Mouse (Mus musculus): Measurements from ENCODE around the gene Yipf2. TPM values are rescaled to one million over a fixed set of nuclear protein-coding genes. Genes with fewer than 3 reads are reported as not detected.

The Yipf2 gene
- polyA plus RNA-seq, 1 experiment from 2014 or later = 31.3 TPM

DNA sequence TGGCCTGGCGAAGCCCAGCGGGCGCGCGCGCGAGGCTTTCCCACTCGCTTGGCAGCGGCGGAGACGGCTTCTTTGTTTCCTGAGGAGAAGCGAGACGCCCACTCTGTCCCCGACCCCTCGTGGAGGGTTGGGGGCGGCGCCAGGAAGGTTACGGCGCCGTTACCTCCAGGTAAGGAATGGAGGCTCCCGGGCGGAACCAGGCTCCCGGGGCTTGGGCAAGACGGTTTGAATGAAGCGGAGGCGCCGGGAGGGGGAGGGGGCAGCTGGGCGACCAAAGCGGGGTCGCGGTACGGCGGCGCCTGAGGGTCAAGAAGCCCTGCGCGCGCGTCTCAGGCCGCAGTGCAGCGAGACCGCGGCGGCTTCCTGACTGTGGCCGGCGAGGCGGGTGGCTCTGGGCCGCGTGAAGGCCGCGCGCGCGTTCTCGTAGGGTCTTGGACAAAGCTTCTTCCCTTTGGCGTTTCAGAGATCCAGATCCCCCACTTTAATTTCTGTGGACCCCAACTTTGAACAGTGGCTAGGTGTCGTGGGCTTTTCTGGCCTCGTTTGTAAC, 23.7 kb upstream of the Yipf2 start:
- H3K27me3 ChIP-seq (replicated peaks) = no peaks in the 10 kb centered on the region
- no peaks in the 10 kb centered on the region for H3K36me3 ChIP-seq
- H3K9ac ChIP-seq = peak overlapping the region; percentile 72
- no peaks in the 10 kb centered on the region for H3K9me3 ChIP-seq
- peak overlapping the region; percentile 56 for H3K4me2 ChIP-seq
- peak overlapping the region; percentile 97 for H3K27ac ChIP-seq
- peaks cover 9% of the 10 kb centered on the region; the same call in 1 of the 2 replicates for H3K4me1 ChIP-seq
- peak overlapping the region; percentile 74 for H3K4me3 ChIP-seq (replicated peaks)
- under 1% methylated on average over 55 of the region's 57 CpGs for WGBS
- peak; percentile 64 for ATAC-seq (ENCODE audit: insufficient read depth, low FRiP score, low read depth)

- Histone ChIP-seq H3K4me2 (peak within 1 kb of the TSS; percentile 56), H3K36me3 (no peaks in the 10 kb centered on the region), H3K27ac (peak within 1 kb of the TSS; percentile 97), H3K27me3 (replicated peaks) (no peaks in the 10 kb centered on the region), H3K4me3 (replicated peaks) (peak within 1 kb of the TSS; percentile 74), H3K9ac (peak within 1 kb of the TSS; percentile 72), H3K9me3 (no peaks in the 10 kb centered on the region), H3K4me1 (peaks cover 6% of the 10 kb centered on the region; the same call in 1 of the 2 replicates)
- peak; percentile 93 for ATAC-seq (ENCODE audit: insufficient read depth, low FRiP score, low read depth)
- WGBS = 2% methylated on average over 45 of the region's 45 CpGs
These were observed 23.1 kb upstream of the Yipf2 start, which contains the start of gene Smarca4 for GRCm38 (mm10) chr9:21615617-21616231. Gene Smarca4, plus strand, starts transcription at chr9:21616169.

DNA sequence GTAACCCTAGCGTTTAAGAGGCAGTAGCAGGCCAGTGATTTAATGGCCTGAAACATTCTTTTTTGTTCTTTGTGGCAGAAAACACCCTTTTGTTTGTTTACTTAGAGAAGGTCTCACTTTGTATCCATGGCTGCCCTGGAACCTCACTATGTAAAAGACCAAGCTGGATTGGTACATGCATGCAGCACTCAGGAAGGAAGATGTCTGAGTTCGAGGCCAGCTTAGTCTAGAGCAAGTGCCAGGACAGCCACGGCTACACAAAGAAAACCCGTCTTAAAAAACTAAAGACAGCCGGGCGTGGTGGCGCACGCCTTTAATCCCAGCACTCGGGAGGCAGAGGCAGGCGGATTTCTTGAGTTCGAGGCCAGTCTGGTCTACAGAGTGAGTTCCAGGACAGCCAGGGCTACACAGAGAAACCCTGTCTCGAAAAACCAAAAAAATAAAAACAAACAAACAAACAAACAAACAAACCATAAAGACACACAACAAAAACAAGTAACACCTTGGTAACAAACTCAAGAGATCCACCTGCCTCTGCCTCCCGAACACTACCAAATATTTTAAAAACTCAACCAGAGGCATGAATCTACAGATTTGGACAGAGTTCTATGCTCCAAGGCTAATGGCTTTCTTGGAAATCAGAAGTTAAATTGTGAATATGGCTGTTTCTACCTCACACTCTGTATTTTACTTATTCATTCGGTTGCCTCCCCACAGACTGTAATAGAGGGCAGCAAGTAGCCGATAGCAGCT, 22.4 kb upstream of the Yipf2 start:
- no peak for ATAC-seq (ENCODE audit: insufficient read depth, low FRiP score, low read depth)
- 70% methylated on average over 15 of the region's 15 CpGs for WGBS
- Histone ChIP-seq H3K36me3 (no peaks in the 10 kb centered on the region), H3K9me3 (no peaks in the 10 kb centered on the region), H3K27ac (peak overlapping the region; percentile 91), H3K4me1 (peaks cover 5% of the 10 kb centered on the region; the same call in 1 of the 2 replicates), H3K4me3 (replicated peaks) (peak overlapping the region; percentile 74), H3K4me2 (peak overlapping the region; percentile 52), H3K9ac (peak overlapping the region; percentile 14; the same call in 1 of the 2 replicates), H3K27me3 (replicated peaks) (no peaks in the 10 kb centered on the region)

DNA sequence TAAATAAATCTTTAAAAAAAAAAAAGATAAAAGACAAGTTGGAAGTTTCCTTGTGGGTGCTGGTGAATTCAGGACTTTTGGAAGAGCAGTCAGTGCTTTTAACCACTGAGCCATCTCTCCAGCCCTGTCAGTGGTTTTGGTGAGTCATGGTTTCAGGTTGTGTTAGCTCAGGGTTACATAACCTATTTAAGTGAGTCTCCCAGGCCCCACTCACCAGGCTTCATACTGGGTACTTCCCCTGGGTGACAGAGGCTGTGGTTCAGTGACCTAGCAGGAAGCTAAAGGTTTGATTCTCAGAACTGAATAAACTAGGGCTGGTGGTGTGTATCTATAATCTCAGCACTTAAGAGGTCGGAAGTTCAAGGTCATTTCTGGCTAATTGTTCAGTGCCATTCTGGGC, 17.2 kb upstream of the Yipf2 start:
- H3K4me3 ChIP-seq (replicated peaks) = no peak overlapping the region
- no peak overlapping the region for H3K27ac ChIP-seq
- H3K27me3 ChIP-seq (replicated peaks) = no peaks in the 10 kb centered on the region
- H3K4me1 ChIP-seq = no peaks in the 10 kb centered on the region
- no peak overlapping the region for H3K4me2 ChIP-seq
- ATAC-seq (ENCODE audit: insufficient read depth, low FRiP score, low read depth) = 0 out of 2 replicates have a peak, but pooled peaks have one; percentile 14
- no peaks in the 10 kb centered on the region for H3K36me3 ChIP-seq
- no peaks in the 10 kb centered on the region for H3K9me3 ChIP-seq
- 80% methylated on average over 1 of the region's 1 CpGs for WGBS
- no peak overlapping the region for H3K9ac ChIP-seq

DNA sequence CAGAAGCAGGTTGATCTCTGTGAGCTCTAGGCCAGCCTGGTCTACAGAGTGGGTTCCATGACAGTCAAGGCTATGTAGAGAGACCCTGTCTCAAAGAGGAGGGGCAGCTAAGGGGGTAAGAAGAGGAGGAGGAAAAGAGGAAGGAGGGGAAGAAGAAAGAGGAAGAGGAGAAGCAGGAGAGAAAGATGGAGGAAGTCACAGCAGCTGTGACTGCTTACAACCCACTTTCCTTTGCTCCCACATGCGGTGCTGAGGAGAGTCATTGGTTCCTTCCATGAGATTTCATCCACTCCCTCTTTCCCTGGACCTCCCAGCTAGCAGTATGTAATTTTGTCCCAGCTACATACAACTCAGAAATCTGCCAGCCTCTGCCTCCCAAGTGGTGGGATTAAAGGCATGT, 14.0 kb upstream of the Yipf2 start:
- 90% methylated on average over 1 of the region's 1 CpGs for WGBS
- H3K4me1 ChIP-seq = no peaks in the 10 kb centered on the region
- H3K9me3 ChIP-seq = no peaks in the 10 kb centered on the region
- H3K27ac ChIP-seq = no peak overlapping the region
- H3K27me3 ChIP-seq (replicated peaks) = no peaks in the 10 kb centered on the region
- ATAC-seq (ENCODE audit: insufficient read depth, low FRiP score, low read depth) = no peak
- no peaks in the 10 kb centered on the region for H3K36me3 ChIP-seq
- no peak overlapping the region for H3K4me3 ChIP-seq (replicated peaks)
- H3K9ac ChIP-seq = no peak overlapping the region
- no peak overlapping the region for H3K4me2 ChIP-seq

DNA sequence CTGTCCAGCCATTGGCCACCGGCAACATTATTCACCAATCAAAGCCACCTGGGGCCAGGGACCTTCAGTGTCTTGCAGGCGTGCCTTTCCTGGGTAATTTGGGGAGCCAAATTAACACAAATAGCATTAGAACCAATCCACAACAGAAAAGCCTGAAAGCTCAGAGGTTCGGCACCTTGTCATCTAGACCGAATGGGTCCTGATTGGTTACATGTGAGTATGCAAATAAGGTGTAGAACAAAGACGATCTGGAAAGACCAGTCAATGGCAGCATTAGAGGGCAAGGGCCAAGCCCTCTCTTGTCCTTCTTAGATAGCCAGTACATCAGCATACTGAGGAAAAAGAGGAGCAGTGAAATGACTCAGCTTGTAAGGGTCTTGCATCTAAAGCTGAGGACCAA, 13.2 kb upstream of the Yipf2 start:
- Histone ChIP-seq H3K27me3 (replicated peaks) (no peaks in the 10 kb centered on the region), H3K4me1 (no peaks in the 10 kb centered on the region), H3K9ac (no peak overlapping the region), H3K4me3 (replicated peaks) (no peak overlapping the region), H3K4me2 (no peak overlapping the region), H3K9me3 (no peaks in the 10 kb centered on the region), H3K27ac (no peak overlapping the region), H3K36me3 (no peaks in the 10 kb centered on the region)
- ATAC-seq (ENCODE audit: insufficient read depth, low FRiP score, low read depth) = no peak
- WGBS = 76% methylated on average over 5 of the region's 5 CpGs

GRCm38 (mm10) chr9:21604119-21604518, 11.5 kb upstream of the Yipf2 start:
- H3K36me3 ChIP-seq = no peaks in the 10 kb centered on the region
- H3K4me3 ChIP-seq (replicated peaks) = no peak overlapping the region
- no peak for ATAC-seq (ENCODE audit: insufficient read depth, low FRiP score, low read depth)
- no peak overlapping the region for H3K9ac ChIP-seq
- no peaks in the 10 kb centered on the region for H3K9me3 ChIP-seq
- no peaks in the 10 kb centered on the region for H3K27me3 ChIP-seq (replicated peaks)
- WGBS = 73% methylated on average over 5 of the region's 5 CpGs
- H3K27ac ChIP-seq = no peak overlapping the region
- no peaks in the 10 kb centered on the region for H3K4me1 ChIP-seq
- H3K4me2 ChIP-seq = no peak overlapping the region

DNA sequence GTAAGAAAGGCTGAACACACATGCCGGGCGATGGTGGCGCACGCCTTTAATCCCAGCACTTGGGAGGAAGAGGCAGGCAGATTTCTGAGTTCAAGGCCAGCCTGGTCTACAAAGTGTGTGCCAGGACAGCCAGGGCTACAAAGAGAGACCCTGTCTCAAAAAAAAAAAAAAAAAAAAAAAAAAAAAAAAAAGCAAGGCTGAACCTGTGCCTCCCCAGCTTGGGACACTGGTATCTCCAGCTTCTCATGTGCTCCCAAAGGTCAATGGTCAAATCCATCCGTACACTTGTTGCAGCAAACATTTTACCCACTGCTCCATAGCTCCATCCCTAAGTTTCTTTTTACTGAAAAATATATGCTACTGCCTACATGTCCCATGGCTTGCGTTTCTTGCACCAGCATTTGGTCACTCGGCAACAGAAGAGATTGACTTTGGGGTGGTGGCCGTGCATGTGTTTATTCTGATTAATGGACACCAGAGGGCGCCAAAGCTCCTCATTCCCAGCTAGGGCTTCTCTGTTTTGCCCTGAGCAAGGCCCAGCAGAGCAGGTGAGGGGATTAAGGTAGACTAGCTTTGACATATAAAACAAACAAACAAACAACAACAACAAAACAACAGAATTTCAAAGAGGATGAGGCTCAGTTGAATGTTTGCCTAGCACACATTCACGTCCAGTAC, 9.2 kb upstream of the Yipf2 start:
- 49% methylated on average over 10 of the region's 10 CpGs for WGBS
- no peak overlapping the region for H3K4me2 ChIP-seq

DNA sequence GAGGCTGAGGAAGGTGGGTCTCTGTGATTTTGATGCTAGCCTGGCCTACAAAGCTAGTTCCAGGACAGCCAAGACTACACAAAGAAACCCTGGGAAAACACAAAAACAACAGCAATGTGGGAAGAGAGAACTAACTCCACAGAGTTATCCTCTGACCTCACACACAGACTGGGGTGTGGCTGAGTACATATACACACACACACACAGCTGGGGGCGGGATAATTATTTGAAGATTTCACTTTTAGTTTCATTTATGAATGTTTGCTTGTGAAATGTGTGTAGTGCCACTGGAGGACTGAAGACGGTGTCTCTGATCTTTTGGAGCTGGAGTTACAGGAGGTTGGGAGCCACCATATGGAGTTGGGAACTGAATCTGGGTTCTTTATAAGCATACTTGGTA, 8.4 kb upstream of the Yipf2 start:
- no peak overlapping the region for H3K9ac ChIP-seq
- H3K4me2 ChIP-seq = no peak overlapping the region
- H3K27ac ChIP-seq = no peak overlapping the region
- H3K27me3 ChIP-seq (replicated peaks) = no peaks in the 10 kb centered on the region
- no peaks in the 10 kb centered on the region for H3K4me1 ChIP-seq
- 69% methylated on average over 2 of the region's 2 CpGs for WGBS
- no peaks in the 10 kb centered on the region for H3K9me3 ChIP-seq
- 0 out of 2 replicates have a peak, but pooled peaks cover 2% of the 10 kb centered on the region for H3K36me3 ChIP-seq
- H3K4me3 ChIP-seq (replicated peaks) = no peak overlapping the region
- ATAC-seq (ENCODE audit: insufficient read depth, low FRiP score, low read depth) = no peak

More for the DNA sequence above, 9.2 kb upstream of the Yipf2 start:
- no peak for ATAC-seq (ENCODE audit: insufficient read depth, low FRiP score, low read depth)
- no peaks in the 10 kb centered on the region for H3K27me3 ChIP-seq (replicated peaks)
- no peak overlapping the region for H3K4me3 ChIP-seq (replicated peaks)
- no peaks in the 10 kb centered on the region for H3K36me3 ChIP-seq
- H3K9me3 ChIP-seq = no peaks in the 10 kb centered on the region
- H3K27ac ChIP-seq = no peak overlapping the region
- no peaks in the 10 kb centered on the region for H3K4me1 ChIP-seq
- H3K9ac ChIP-seq = no peak overlapping the region

DNA sequence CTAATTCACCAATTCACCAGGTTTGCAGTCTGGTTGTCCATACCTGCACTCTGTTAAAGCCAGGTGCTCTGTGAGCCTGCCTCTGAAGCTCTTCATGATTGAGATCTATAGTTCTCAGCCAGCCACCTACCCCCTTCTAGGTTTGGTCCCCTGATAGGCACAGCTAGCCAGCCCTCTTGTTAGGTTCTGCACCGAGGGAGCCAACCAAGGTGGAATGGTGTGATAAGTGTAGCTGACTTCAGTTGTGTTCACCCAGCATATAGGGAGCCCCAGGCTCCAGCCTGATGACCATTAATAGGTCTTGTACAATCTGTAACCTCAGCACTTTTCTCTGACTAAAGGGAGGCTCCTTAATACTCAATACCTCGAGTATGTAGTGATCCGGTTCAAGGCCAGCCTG, 7.6 kb upstream of the Yipf2 start:
- H3K4me2 ChIP-seq = no peak overlapping the region
- no peaks in the 10 kb centered on the region for H3K27me3 ChIP-seq (replicated peaks)
- H3K9ac ChIP-seq = no peak overlapping the region
- no peak overlapping the region for H3K4me3 ChIP-seq (replicated peaks)
- 0 out of 2 replicates have a peak, but pooled peaks cover under 1% of the 10 kb centered on the region for H3K4me1 ChIP-seq
- H3K27ac ChIP-seq = no peak overlapping the region
- H3K36me3 ChIP-seq = 0 out of 2 replicates have a peak, but pooled peaks cover 4% of the 10 kb centered on the region
- WGBS = 75% methylated on average over 3 of the region's 3 CpGs
- ATAC-seq (ENCODE audit: insufficient read depth, low FRiP score, low read depth) = no peak
- H3K9me3 ChIP-seq = no peaks in the 10 kb centered on the region

- Histone ChIP-seq H3K36me3 (0 out of 2 replicates have a peak, but pooled peaks cover 4% of the 10 kb centered on the region), H3K4me1 (peaks cover 14% of the 10 kb centered on the region), H3K4me2 (no peak overlapping the region), H3K4me3 (replicated peaks) (no peak overlapping the region), H3K9ac (no peak overlapping the region), H3K27me3 (replicated peaks) (no peaks in the 10 kb centered on the region), H3K9me3 (no peaks in the 10 kb centered on the region), H3K27ac (no peak overlapping the region)
- 14% methylated on average over 2 of the region's 2 CpGs for WGBS
- ATAC-seq (ENCODE audit: insufficient read depth, low FRiP score, low read depth) = no peak
These were observed 5.6 kb upstream of the Yipf2 start for GRCm38 (mm10) chr9:21598198-21598597.

Data from stomach, embryonic 15.5 days (tissue).